Mouse (Mus musculus) megakaryocyte-erythroid progenitor cell, adult 5-6 weeks (primary cell): ENCODE results near the gene Ints13. TPM values are rescaled to one million over a fixed set of nuclear protein-coding genes. Genes with fewer than 3 reads are reported as not detected.

ENCODE experiments used
- ATAC-seq: replicated peaks from 2 replicates; pipeline ENCODE4 v1.8.0; 2016; ENCODE audit warnings: mild to moderate bottlenecking, inconsistent platforms; ENCODE audit not compliant: severe bottlenecking, poor library complexity, low FRiP score, low TSS enrichment
- total RNA-seq, 2 experiments: library from RNA; stranded (forward) in 1 of 2; stranded (reverse) in 1 of 2; fragments of 200-1000, 215-1000 nt in 1 of 2; fragments of >200 nt in 1 of 2; fragmentation: Nextera tagmentation in 1 of 2; gene quantifications; 2 replicates each; pipeline ENCODE4 v1.2.3; 2014 to 2017

Gene Ints13
- total RNA-seq, 2 experiments from 2014 or later: 119 to 221 TPM

- no peak for ATAC-seq
Observed at GRCm38 (mm10) chr6:146545289-146545865, 32.3 kb downstream of the Ints13 start.

- no peak for ATAC-seq
Observed at GRCm38 (mm10) chr6:146544622-146545021, 33.0 kb downstream of the Ints13 start.

- ATAC-seq: no peak
Observed at GRCm38 (mm10) chr6:146540386-146540785, 37.2 kb downstream of the Ints13 start.

- no peak for ATAC-seq
Observed at GRCm38 (mm10) chr6:146538661-146539060, 39.0 kb downstream of the Ints13 start.

- ATAC-seq: no peak
Observed at GRCm38 (mm10) chr6:146538071-146538470, 39.6 kb downstream of the Ints13 start.

GRCm38 (mm10) chr6:146537111-146537510 is 40.5 kb downstream of the Ints13 start:
- ATAC-seq: no peak

- no peak for ATAC-seq
Observed at GRCm38 (mm10) chr6:146535501-146535900, 42.1 kb downstream of the Ints13 start.

- no peak for ATAC-seq
Observed at GRCm38 (mm10) chr6:146533146-146533545, 44.5 kb downstream of the Ints13 start.

- no peak for ATAC-seq
Observed at GRCm38 (mm10) chr6:146530769-146531168, 46.9 kb downstream of the Ints13 start.

GRCm38 (mm10) chr6:146530363-146530762 is 47.3 kb downstream of the Ints13 start:
- ATAC-seq: no peak

GRCm38 (mm10) chr6:146527537-146527936 is 50.1 kb downstream of the Ints13 start:
- ATAC-seq: no peak

GRCm38 (mm10) chr6:146525500-146525899 is 52.1 kb downstream of the Ints13 start:
- ATAC-seq: no peak

GRCm38 (mm10) chr6:146521456-146522245 is 56.0 kb downstream of the Ints13 start:
- no peak for ATAC-seq

GRCm38 (mm10) chr6:146519019-146519418 is 58.6 kb downstream of the Ints13 start:
- ATAC-seq: no peak

GRCm38 (mm10) chr6:146515936-146516335 is 61.7 kb downstream of the Ints13 start:
- no peak for ATAC-seq

- ATAC-seq: no peak
Observed at GRCm38 (mm10) chr6:146514531-146514948, 63.1 kb downstream of the Ints13 start.

GRCm38 (mm10) chr6:146513899-146514298 is 63.7 kb downstream of the Ints13 start:
- ATAC-seq: no peak

- ATAC-seq: no peak
Observed at GRCm38 (mm10) chr6:146513384-146513783, 64.3 kb downstream of the Ints13 start.

GRCm38 (mm10) chr6:146511511-146511910 is 66.1 kb downstream of the Ints13 start:
- no peak for ATAC-seq

- peak; percentile 69 for ATAC-seq
Observed at GRCm38 (mm10) chr6:146509891-146510290, 67.7 kb downstream of the Ints13 start.

- no peak for ATAC-seq
Observed at GRCm38 (mm10) chr6:146504459-146504858, 73.2 kb downstream of the Ints13 start.
